Mouse (Mus musculus): Measurements from ENCODE around the gene Lipc. TPM values are rescaled to one million over a fixed set of nuclear protein-coding genes. Genes with fewer than 3 reads are reported as not detected.
A peak's percentile ranks its signal among the peaks of the same experiment; 100 is the strongest.
"Not testable (repeated sequence)": the region's sequence is repeated elsewhere in the genome, so short reads cannot be mapped to it uniquely, and the experiment has no call there.

The Lipc gene
- total RNA-seq, 2 experiments from 2014 or later: 0.25 TPM; not detected in 1

DNA sequence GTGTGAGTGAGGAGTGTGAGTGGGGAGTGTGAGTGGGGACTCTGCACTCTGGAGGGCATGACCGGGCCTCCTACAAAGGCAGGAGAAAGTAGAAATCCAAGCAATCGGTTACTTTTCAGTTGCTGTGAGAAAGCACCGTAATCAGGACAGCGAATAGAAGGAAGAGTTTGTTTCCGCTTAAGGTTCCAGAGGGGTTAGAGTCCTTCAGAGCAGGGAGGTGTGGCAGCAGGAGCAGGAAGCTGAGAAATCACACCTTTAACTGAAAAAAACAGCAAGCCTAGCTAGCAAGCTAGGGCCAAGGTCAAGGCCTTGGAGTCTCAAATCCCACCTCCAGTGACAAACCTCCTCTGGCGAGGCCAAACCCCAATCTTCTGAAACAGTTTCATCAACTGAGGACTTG lies 97.1 kb downstream of the Lipc start:
- DNase-seq: no peak

DNA sequence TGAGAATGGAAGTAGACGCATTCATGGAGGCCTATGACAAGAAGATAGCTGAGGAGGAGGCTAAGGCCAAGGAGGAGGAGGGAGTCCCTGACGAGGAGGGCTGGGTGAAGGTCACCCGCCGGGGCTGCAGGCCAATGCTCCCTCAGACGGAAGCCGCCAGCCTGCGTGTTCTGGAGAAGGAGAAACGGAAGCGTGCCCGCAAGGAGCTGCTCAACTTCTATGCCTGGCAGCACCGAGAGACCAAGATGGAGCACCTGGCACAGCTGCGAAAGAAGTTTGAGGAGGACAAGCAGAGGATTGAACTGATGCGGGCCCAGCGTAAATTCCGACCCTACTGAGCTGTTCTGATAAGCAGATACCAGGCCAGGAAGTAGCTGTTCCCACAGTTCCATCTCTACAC lies 98.9 kb downstream of the Lipc start:
- DNase-seq: not testable (repeated sequence)

DNA sequence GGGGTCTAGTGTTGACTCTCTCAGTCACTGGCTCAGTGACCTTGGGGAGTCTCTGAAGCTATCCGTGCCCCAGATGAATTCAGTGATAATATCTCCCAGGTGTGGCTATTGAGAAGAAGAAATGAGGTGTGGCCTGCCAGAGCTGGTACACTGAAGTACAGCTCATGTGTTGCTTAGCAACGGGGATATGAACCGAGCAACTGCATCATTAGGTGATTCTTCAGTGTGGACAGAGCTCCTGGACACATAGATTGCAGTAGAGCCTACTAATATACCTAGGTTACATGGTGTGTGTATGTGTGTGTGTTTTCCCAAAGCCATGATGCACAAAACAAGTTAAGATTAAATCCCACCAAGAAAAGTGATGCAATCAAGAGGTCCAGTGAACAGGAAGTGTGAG lies 100.5 kb downstream of the Lipc start:
- no peak for DNase-seq

DNA sequence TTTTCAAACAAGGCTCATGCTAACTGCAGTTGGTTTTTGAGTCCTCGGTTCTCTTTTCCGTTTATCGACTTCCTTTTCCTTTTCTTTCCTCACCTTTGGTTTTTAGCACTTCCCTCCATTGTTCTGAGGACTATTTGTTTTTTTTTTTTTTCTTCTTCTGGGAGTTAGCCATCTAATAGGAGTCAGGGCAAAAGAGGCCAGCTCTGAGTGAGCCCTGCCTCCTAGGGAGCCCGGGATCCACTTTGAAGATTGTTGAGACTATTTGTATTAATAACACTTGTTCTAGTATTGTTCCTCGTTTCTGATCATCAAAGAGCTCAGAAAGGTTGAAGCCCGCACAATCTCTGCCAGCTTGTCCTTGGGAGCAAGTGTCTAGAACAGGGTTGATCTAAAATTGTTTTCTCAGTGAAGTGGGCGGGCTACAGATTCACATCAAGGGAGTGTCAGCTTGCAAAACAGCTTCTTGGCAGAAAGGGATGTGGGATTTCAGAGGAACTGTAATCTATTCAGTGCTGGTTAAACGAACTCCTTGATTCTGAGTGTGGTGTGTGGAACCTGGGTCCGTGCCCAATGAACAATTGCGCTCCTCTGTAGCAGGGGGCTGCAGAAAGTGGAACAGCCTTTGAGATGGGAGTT lies 103.8 kb downstream of the Lipc start:
- no peak for DNase-seq

DNA sequence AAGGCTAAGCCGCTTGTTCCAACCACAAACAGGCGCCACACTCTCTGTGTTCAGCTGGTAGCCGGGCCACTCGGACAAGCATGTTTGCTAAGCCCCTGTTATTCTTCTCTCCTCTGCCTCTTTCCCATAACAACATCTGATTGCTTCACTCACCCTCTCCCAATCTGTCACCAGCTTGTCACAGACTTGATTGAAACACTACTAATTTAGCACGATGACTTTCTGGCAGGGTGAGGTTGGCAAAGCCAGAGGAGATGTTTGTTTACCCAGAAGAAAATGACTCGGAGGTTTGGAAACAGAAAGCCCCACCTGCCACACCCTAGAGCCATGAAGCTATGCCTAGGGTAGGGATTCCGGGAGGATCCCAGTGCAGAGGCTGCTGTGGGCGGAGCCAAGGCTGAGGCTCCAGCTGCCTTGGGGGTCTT lies 104.4 kb downstream of the Lipc start:
- no peak for DNase-seq

DNA sequence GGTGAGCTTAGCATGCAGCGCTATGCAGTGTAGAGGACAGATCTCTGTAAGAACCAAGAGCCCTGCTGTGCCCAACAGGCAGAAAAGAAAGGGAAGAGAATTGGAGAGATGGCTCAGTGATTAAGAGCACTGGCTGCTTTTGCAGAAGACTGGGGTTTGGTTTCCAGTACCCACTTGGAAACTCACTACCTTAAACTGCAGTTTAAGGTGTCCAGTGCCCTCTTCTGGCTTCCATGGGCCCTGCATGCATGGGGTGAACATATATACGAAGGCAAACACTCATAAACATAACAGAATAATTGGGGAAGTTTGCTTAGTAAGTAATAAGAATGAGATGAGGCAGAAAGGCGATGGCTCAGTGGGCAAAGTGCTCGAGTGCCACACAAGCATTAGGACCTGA lies 108.8 kb downstream of the Lipc start:
- no peak for DNase-seq

DNA sequence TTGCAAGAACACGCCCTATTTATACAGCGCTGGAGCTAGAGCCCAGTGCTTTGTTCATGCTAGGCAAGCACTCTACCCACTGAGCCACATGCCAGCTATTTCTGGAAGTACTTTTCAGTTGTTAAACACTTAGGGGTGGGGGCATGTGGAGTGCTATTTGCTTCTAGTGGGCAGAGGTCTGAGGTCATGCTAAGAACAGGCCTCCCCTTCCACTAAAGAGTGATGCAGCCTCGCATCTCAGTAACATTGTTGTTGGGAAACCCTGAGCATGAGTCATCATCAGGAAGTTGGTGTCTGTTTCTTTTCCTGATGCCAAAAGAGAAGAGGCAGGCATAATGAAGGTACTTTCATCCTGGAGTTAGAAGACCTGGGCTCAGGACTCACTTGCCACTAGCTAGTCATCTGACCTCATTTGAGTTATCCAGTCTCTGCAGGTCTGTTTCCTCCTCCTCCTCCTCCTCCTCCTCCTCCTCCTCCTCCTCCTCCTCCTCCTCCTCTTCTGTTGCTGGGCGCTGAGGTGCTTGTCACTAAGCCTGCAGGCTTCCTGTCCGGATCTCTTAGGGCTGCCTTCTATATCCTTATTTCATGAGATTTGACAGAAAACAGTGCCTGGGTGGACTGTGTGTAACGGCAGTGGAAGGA lies 109.6 kb downstream of the Lipc start:
- no peak for DNase-seq

DNA sequence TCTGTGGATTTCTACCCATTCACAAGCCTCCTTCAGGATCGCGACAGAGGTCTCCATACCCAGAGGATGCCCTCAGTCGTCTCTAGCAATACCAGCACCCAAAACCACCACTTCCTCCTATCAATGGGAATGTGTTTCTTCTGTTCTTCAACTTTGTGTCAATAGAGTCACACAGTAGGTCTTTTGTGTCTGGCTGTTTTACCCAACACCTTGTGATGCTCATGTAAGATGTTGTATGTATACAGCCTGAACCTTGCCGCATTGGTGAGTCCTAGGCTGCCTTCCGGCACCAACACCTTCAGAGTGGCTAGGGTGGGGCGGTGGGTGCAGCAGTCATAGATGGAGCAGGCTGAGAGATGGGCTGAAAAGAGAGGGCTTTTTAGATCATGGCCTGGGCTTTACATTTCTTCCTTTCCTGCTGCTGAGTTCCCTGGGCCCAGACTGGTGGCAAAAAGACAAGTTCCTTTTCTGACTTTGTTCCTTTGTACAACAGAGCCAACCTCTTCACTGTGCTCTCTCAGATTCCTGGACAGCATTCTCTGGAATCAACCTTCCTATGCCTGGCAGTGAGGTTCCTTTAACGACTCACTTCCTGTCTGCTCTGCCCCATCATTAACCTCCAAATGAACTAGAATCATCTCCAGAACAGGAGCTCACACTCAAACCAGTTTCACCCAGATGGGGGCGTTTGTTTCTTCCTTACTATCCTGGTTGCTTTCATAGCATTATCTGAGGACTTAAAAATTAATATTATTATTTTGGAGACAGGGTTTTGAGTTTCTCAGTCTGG lies 110.4 kb downstream of the Lipc start:
- no peak for DNase-seq

DNA sequence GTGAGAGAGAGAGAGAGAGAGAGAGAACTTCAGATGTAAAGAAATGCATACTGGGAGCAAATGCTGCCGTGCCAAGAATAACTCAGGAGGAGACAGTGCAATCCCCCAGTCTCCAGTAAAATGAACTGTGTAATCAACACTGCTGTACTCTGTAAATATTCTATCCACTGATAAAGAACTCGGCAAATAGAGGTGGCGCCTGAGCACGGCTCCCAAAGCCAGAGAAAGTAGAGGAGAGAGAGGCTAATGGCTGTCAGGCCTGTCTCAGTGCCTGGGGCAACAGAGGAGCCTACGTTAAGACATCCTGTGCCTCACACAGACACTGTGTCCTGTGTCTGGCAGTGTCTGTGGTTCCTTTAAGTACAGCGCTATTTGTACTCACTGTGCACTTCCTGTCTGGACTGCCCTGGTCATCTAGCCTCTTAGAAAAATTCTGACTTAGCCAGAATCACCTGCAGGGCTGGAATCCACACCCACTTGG lies 111.1 kb downstream of the Lipc start:
- no peak for DNase-seq

DNA sequence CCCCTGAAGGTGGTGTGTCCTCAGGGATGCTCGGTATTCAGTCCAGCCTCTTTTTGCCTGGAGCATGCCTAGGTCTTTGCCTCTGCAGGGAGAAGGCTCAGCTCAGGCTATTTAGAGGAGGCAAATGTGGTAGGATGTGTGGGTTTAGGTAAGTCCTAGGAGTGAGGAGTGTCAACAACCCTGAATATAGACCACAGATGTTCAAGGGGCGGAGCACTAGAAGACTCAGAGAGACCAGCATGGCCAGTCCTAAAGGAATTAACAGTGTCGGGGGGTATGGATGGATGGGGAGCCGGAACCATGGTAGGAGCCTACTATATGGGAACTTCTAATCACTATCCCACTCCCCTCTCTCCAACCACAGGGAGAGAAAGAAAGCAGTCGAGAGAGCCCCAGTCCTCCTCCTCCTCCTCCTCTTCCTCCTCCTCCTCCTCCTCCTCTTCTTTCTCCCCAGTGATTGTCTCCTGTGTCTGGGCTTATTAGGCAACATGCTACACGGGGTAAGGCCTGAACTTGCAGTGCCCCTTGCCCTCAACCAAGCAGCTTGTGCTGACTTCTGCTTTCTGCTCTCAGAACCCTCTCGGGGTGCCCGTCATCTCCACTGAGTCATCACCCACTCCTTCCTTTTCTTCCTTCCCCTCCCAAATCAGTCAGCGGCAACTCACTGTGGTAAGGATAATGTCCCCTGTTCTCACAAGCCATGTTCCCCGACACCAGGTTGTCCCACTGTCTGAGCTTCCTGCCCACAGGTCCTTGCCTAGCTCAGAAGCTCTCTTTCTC lies 113.7 kb downstream of the Lipc start:
- no peak for DNase-seq

DNA sequence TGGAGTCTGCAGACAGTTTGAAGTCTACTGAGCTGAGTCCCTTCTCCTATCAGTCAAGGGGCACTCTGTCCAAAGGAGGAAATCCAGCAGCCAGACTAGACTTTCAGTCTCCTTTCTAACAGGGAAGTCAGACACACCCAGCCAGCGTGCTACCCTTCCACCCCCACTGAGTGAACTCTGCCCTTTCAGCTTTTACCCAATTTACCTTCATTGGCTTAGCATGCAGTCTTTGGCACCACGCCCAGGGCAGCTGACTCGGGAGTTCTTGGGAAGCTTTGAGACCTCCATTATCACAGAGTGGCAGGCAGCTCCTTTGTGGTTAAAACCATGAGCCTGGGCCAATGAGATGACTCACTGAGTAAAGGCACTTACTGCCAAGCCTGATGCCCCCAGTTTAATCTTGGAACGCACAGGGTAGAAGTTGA lies 117.3 kb downstream of the Lipc start:
- DNase-seq: peak; percentile 14

DNA sequence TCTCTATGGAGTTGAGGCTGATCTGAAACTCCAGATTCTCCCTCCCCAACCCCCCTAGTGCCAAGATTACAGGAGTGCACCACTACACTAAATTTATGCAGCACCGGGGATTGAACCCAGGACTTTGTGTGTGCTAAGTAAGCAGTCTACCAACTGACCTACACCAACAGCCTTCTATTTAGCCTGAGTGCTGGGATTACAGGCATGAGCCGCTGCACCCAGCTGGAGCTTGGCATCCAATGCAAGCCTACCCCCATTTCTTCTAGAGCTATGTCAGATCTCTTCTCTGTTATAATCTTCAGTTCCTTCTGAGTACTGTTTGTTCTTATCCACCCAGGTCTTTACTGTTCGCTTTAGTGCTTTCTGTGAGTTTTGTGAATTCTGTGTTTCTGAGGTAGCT lies 117.8 kb downstream of the Lipc start:
- DNase-seq: no peak

DNA sequence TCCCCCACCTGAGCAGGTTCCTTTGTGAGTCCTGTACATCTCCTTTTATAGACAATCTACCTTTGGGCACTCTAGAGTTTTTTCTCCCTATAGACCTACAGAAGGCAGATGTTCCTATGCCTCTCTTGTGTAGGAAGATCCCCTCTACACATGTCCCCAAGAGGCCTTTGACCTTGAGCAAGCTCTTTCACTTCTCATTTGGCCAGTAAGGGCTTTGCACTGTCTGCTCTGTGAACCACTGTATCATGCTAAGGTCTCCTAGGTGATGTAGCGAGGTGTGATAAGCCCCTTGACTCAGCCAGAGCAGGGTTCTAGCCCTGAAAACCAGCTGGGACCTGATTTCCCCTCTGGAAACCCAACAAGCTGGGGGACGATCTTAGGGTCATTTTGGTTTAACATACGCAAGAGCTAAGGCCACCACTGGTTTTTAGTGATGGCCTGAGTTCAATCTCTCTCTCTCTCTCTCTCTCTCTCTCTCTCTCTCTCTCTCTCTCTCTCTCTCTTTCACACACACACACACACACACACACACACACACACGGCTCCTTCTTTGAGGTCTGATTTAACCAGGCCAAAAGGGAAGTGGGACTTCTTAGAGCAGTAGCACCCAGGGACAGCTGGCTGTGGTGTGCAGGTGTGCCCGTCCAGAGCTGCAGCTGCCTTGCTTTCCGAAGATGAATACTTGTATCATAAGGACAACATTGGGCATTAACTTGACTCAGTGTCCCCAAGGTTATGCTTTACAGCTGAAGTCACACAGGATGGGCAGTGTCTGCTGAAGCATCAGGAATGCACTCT lies 118.7 kb downstream of the Lipc start:
- no peak for DNase-seq

DNA sequence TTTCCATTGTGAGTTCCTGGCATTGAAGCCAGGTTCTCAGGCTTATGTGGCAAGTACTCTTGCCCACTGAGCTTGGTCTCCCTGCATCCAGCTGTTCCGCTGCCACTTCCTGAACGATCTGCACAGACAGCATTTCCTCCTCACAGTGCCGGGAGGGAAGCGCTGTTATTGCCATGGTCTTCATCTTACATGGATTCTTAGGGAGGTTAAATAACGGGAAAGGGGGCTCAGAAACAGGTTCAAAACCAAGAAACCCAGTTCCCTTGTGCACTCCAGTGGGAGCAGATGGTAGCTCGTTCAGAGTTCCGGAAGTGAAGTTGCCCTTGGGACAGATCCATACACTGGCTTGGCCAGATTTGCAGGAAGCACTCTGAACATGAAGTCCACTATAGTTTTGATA lies 119.8 kb downstream of the Lipc start:
- DNase-seq: no peak

DNA sequence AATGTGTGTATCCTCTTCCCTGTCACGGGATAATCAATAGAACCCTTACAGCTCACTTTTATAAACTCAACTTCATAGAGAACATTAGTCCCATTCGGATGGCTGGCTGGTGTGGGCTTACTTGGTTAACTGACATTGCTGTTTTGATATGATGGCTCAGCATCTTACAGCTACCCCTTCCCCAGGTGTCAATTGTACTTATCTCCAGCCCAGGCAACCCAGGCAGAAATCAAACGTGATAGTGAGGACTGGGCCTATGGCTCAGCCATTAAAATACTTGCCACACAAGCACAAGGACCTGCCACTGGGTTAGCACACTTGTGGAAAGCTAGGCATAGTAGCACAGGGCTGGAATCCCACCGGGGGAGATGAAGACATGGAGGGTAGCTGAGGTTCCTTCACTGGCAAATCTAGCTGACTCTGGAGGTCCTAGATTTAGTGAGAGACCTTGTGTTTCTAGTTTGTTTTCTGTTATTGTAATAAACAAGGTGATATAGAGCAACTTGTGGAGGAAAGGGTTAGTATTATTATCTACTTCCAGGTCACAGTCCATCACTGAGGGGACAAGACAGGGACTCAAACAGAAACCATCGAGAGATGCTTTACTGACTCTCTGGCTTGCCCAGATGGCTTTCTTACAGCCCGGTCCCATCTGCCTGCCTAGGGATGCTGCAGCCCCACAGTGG lies 121.0 kb downstream of the Lipc start:
- DNase-seq: no peak

DNA sequence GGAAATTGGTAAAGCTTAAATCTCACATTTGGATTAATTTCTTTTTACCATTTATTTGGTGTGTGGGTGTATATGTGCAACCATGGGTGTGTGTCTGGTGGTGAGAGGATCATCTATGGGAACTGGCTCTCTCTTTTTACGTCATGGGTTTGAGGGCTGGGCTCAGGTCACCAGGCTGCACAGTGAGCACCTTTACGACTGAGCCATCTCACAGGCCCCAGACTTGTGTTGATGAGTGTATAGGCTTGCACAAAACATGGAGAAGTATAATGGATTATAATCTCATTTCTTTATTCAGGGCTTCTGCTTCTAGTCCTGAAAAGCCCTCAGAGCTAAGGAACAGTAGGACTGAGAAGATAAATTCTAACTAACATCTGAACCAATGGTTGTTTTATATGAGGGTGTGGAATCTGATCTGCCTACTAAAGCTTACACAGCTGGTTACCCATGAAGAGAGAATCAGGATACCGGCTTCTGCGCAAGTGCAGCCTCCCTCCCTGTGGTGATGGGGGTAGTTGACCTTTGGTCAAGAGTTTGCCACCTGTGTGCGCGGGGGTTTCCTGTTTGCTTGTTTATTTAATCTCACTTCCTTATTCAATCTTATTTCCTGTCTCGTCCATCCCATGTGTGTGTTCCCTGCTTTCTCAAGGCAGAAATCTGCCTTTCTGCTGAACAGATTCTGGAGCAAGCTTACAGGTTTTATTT lies 122.1 kb downstream of the Lipc start:
- DNase-seq: no peak

DNA sequence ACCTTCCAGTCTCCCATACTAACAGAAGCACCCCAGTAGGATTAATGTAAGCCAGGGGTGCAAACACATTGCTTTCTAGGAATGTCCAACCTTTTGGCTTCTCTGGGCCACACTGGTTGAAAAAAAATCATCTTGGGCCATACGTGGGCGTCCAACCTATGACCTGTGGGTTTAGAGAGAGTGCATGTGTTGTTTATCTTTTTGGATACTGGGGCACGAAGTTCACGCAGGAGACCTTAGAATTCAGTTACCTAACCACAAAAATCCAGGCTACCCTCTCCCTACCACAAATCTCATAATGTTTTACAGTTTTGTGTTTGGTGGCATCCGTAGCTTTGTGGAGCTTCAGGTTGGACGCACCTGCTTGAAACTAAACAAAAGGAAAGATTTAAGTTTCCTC lies 124.1 kb downstream of the Lipc start:
- DNase-seq: no peak

DNA sequence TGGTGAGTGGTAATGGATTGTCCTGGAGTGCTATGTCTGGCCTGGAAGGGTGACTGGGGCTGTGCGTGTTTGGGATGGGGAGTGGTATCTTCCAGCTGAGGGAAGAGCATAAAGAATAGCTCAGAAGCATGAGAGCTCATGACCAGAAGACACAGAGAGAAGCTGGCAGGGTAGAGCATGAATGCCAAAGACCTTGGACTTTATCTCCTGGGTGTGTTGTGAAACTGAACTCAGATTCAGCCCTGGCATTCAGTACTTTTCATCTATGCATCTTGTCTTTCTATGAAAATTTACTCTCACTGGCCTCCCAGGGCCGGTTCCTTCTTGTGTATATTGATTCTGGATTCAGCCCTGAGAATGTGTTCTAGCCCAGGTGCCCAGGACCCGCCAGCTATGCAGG lies 127.9 kb downstream of the Lipc start:
- DNase-seq: no peak

DNA sequence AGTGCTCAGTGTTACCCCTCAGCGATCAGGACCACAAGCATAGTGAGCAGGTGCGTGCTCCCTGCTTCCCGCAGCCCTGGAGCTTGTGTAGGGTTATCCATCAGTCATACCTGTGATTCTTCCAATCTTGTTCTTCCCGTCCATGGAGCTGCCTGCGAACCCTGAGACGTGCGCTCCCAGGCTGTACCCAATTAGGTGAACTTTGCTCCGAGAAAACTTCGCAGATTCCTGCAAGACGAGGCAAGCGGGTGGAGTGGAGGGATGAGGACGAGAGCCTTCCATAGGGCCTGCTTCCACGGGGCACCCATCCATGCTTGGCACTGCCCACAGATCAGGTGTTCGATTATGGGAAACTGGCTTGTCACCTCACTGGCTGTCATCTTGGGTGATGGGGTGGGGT lies 133.3 kb downstream of the Lipc start:
- no peak for DNase-seq

DNA sequence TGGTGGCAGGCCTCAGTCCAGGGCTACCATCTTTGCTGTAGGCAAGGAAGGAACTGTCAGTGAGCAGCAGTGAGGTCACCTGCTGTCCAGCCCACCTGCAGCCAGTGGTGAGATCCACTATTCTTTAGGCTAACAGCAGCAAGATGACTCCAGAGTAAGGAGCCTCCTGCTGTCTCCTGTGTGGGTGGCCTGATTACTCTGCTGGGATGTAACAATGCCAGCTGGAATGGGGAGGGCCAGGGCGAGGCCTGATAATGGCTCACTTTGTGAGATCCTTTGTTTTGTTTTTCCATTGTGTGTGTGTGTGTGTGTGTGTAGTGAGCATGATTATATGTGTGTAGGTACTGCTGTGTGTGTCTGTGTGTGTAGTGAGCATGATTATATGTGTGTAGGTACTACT lies 134.6 kb downstream of the Lipc start:
- DNase-seq: no peak

Data from layer of hippocampus, postnatal 36 days (tissue).